Mouse (Mus musculus) adrenal gland (tissue): Measurements from ENCODE around the gene Dis3.
"Not testable (repeated sequence)": the region's sequence is repeated elsewhere in the genome, so short reads cannot be mapped to it uniquely, and the experiment has no call there.

ENCODE experiments used
- intact Hi-C: fragments of 180-260 bp; cut with DNase I; formaldehyde crosslinking; loops from one replicate; pipeline ENCODE4 v1.15.1; 2025

Gene Dis3

GRCm38 (mm10) chr14:99071146-99071545 is 28.4 kb downstream of the Dis3 start:
- intact Hi-C loops = no loop called here

DNA sequence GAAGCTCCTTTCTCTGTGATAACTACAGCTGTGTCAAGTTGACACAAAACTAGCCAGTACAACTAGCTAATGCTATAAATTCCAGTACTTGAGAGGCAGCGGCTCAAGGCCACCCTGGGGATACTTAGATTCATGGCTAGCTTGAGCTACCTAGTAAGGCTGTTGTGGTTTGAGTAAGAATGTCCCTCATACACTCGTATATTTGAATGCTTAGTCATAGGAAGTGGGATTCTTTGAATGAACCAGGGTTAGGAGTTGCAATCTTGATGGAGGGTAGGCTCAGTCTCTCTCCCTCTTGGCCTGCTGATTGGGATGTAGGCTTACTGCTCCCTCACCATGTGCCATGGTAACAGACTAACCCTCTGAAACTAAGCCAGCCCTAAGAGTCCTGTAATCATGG is 36.5 kb downstream of the Dis3 start:
- intact Hi-C loops = no loop called here

DNA sequence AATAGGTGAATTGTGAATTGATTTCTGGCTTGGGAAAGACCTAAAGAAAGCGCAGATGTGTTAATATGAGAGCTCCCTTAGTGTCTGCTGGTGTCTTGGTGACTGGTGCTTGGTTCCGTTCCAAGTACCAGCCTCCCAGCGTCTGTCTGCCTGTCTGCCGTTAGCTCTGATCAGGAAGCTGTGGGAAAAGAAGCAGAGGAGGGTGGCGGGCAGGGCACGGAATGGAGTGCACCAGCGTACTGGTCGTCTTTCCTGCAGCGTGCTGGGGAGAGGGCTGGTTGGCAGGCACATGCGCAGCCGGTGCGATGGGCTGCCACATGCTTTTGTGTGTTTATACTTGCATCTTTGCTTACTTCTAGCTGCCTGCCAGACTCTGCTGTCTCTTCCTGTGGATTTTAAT is 39.0 kb downstream of the Dis3 start:
- intact Hi-C loops = no loop called here

- intact Hi-C loops = no loop called here
Measured at GRCm38 (mm10) chr14:99058959-99059586, 40.5 kb downstream of the Dis3 start.

DNA sequence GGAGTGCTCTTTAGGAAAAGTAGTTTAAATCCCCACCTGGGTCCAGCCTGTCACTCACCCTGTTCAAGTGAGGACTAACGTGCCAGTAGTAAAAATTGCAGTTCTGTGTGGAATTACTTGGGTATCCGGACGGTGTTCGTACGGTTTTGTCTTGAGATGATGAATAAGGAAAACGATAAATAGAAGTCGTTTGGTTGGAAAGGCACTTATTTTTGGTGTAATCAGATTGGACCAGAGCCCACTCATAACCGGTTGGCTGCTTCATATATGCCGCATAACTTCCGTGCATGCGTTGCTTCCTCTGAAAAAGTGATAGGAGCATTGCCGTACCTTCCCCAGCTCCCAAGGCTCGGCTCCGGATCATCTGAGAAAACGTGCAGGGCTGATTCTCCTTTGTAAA is 52.8 kb downstream of the Dis3 start:
- intact Hi-C loops = no loop called here

DNA sequence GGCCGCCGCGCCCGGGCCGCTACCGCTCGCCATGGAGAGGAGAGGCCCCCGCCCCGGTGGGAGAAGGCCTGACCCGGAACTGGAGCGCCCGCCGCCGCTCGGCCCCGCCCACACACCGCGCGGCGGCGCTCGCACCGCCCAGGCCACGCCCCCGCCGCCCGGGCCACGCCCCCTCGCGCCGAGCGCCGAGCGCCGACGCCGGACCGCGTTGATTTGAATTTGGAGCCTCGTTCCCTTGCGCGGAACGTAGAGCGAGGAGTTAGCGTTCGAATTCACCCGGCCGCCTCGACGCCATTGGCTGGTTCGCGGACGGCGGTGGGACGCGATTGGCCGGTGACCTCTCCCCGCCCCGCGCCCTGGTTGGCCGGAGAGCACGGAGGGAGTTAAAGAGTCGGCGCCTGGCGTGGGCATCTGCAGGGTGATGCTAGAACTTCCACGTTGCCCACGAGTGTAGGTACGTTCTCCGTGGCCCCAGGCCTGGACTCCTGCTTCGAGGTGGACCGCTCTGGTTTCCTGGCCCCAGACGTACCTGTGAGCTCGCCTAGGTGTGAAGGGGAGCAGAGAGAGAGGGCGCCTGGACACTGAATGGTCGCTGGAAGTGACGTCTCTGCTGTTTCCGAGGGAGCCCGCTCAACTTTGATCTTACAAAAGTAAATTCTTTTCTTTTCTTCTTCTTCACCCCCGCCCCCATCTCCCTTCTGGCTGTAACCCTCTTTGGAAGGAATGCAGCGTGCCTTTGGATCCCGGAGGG is 53.4 kb downstream of the Dis3 start, which contains the start of the genes Mzt1 and Bora:
Mzt1 (minus strand) TSS at position 104 of the 751 bp plus-strand sequence.
Bora (plus strand) TSS at position 192 of the 751 bp plus-strand sequence.
- intact Hi-C loops = no loop called here

DNA sequence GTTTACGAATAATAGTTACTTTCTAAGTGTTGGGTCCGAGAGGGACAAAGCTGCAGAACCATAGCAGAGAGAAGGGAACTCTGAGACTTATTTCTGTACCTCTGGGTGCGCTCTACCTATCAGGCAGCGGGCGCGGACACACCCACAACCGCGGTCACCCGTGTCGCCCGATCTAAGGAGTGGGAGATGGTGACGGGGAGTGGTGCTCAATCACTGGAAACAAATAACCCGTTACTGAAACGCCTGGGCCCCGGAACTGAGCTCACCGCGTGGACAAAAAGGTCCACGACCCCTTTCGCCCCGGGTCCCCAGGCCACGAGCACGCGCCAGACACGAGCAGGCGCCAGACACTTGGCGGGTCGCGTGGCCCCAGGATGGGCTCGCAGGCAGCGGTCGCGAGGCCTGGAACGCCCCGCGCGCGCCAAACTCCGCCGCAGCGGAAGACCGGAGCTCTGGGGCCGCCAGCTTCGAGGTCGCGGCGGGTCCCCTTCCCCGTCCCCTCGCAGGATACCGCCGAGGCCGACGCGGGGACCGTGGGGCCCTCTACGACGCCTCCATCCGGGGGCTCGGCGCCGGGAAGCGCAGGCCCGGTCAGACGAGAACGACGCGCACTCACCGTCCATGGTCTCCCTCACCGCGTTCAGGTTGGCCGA is 54.1 kb downstream of the Dis3 start:
- intact Hi-C loops = no loop called here

- intact Hi-C loops = no loop called here
Measured at GRCm38 (mm10) chr14:99044718-99045117, 54.9 kb downstream of the Dis3 start.

- intact Hi-C loops = no loop called here
Measured at GRCm38 (mm10) chr14:99044096-99044495, 55.5 kb downstream of the Dis3 start.

DNA sequence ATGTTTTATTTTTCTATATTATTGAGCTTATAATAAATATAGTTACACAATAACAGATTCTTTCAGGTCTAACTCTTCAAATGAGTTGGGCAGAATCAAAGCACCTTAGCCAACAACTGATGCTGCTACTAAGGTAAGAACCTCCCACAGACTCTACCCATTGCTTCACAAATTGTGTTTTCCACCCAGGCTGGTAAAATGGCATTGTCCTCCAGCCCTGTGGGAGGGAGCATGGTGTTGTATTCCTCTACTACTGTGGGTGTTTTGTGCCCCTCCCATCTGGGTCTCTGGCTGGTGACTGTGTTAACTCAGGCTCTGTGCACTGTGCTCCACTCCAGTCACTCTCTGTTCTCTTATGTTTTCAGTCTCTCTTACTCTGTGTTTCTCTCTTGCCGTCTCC is 56.1 kb downstream of the Dis3 start:
- intact Hi-C loops = no loop called here

- intact Hi-C loops = no loop called here
Measured at GRCm38 (mm10) chr14:99041416-99041815, 58.2 kb downstream of the Dis3 start.

DNA sequence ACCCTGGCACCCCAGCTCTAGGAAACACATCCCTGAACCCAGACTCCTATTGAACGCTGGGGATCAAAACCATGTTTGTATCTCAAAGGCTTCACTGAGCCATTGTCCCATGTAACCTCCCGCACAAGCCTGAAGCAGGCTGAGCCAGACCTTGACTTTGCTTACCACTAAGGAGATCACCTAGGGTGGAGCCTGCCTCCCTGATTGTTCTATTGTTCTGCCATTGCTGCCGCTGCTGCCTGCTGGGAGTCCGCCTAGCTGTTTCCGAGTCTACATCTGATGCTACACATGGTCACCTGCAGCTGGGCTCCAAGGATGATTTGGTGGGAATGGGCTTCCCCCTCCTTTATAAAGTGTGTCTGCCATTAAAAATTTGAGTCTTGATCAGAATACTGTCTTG is 60.3 kb downstream of the Dis3 start:
- intact Hi-C loops = not testable (repeated sequence)

GRCm38 (mm10) chr14:99037703-99038102 is 61.9 kb downstream of the Dis3 start:
- intact Hi-C loops = no loop called here

GRCm38 (mm10) chr14:99036039-99036438 is 63.5 kb downstream of the Dis3 start:
- intact Hi-C loops = no loop called here

GRCm38 (mm10) chr14:99034851-99035250 is 64.7 kb downstream of the Dis3 start:
- intact Hi-C loops = not testable (repeated sequence)

GRCm38 (mm10) chr14:99032596-99032995 is 67.0 kb downstream of the Dis3 start:
- intact Hi-C loops = no loop called here

- intact Hi-C loops = no loop called here
Measured at GRCm38 (mm10) chr14:99031337-99031873, 68.2 kb downstream of the Dis3 start.

DNA sequence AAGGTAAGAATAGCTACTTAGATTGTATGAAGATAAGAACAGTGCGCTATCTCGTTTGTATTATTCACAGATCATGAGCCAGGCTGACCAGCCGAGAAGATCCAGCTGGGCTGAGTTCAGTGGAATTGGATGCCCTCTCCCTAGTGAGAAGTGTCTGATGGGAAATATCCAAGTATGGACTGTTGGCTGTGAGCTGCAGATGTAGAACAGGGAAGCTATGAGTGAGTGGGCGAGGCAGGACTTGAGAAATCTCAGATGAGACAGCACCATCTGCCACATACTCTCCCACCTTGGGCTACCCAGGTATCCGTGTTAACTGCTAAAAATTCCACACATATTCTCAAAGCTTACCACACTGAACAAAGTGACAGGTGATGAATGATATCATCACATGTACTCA is 69.6 kb downstream of the Dis3 start:
- intact Hi-C loops = loop anchor here (10.0 kb wide), 1 partner anchor 865 kb away; the partner anchor contains the start of gene Dach1
